Mouse (Mus musculus): ENCODE measurements around the gene Ablim1. TPM values are rescaled to one million over a fixed set of nuclear protein-coding genes. Genes with fewer than 3 reads are reported as not detected.

Ablim1 gene
- total and polyA plus RNA-seq, 2 experiments from 2014 or later: 50.7 to 81.2 TPM

DNA sequence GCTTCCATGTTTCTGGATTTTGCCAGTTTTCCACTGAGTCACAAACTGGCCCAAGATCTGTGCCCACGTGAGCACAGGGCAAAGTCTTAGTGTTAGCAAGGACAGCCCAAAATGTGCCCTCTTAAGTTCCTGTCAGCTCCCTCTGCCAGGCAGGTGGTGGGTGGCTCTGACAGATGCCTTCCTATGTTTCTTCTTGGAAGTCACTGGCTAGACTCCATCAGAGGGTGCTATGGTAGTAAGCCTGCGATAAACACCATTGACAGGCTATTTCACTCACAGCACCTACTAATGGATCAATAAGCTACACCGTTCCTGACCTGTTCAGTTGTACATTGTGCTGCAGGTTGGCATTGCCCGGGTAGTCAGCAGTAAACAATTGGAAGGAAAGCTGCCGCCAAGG lies 147.0 kb downstream of the Ablim1 start:
- Histone ChIP-seq H3K4me1 (ENCODE audit: insufficient read depth, low read length) (no peaks in the 10 kb centered on the region), H3K27ac (ENCODE audit: low read depth, low read length) (no peak overlapping the region), H3K9me3 (ENCODE audit: low read length) (no peaks in the 10 kb centered on the region), H3K4me3 (ENCODE audit: low read depth, low read length) (no peak overlapping the region), H3K27me3 (ENCODE audit: insufficient read depth, low read length) (no peaks in the 10 kb centered on the region), H3K9ac (replicated peaks; ENCODE audit: low read length, poor library complexity, severe bottlenecking) (no peak overlapping the region), H3K36me3 (ENCODE audit: insufficient read depth, low read length) (peaks cover 5% of the 10 kb centered on the region), H3K4me2 (ENCODE audit: low read depth, low read length, poor library complexity, severe bottlenecking) (no peak overlapping the region)
- ATAC-seq (ENCODE audit: low FRiP score) (no peak), DNase-seq (ENCODE audit: low spot score) (no peak)
- 88% methylated on average over 5 of the region's 5 CpGs for WGBS
- TF ChIP-seq CTCF (IDR thresholded peaks at IDR 0.05): no peak

DNA sequence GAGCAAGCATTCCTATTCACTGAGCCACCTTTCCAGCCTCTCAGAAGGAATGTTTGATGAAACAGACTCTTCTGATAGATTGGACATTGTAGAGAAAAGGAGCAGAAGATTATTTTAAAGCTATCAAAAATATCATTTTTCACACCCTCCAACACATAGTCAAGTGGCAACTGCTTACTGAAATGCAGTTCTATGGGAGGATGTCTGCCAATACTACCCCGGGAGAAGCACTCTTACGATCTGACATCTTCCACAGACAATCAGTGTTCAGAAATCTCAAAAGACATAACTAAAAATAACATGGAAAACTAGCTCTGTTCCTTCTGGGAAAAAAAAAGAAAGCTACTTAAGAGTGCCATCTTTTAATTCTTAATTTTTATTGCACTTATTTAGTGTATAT lies 149.8 kb downstream of the Ablim1 start:
- WGBS: 63% methylated on average over 2 of the region's 2 CpGs
- Histone ChIP-seq H3K9ac (replicated peaks; ENCODE audit: low read length, poor library complexity, severe bottlenecking) (no peak overlapping the region), H3K27ac (ENCODE audit: low read depth, low read length) (no peak overlapping the region), H3K4me3 (ENCODE audit: low read depth, low read length) (no peak overlapping the region), H3K4me2 (ENCODE audit: low read depth, low read length, poor library complexity, severe bottlenecking) (no peak overlapping the region), H3K36me3 (ENCODE audit: insufficient read depth, low read length) (no peaks in the 10 kb centered on the region; the same call in 1 of the 2 replicates), H3K4me1 (ENCODE audit: insufficient read depth, low read length) (no peaks in the 10 kb centered on the region), H3K27me3 (ENCODE audit: insufficient read depth, low read length) (no peaks in the 10 kb centered on the region), H3K9me3 (ENCODE audit: low read length) (no peaks in the 10 kb centered on the region)
- TF ChIP-seq CTCF (IDR thresholded peaks at IDR 0.05): no peak
- DNase-seq (ENCODE audit: low spot score): no peak
- no peak for ATAC-seq (ENCODE audit: low FRiP score)

DNA sequence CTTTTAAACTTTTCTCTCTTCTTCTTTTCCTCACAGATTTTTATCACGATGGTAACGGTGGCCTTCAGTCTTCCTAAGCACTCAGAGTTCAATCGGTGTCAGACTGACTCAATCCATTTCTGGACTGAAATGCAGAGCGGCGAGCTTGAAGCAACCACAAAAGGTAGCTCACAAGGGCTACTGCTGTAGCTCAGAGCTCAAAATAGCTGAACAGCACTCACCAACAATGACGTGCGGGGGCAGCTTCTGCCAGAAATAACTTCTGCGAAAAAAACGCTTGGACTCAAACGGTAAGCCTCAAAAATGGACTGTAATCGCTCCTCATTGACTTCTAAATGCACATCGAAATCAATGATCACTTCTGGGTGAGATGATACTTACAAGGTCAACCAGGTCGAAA lies 151.4 kb downstream of the Ablim1 start:
- no peaks in the 10 kb centered on the region; the same call in 1 of the 2 replicates for H3K36me3 ChIP-seq (ENCODE audit: insufficient read depth, low read length)
- no peak overlapping the region for H3K9ac ChIP-seq (replicated peaks; ENCODE audit: low read length, poor library complexity, severe bottlenecking)
- H3K4me2 ChIP-seq (ENCODE audit: low read depth, low read length, poor library complexity, severe bottlenecking): no peak overlapping the region
- no peaks in the 10 kb centered on the region for H3K27me3 ChIP-seq (ENCODE audit: insufficient read depth, low read length)
- DNase-seq (ENCODE audit: low spot score) (no peak), ATAC-seq (ENCODE audit: low FRiP score) (no peak)
- H3K27ac ChIP-seq (ENCODE audit: low read depth, low read length): no peak overlapping the region
- TF ChIP-seq CTCF (IDR thresholded peaks at IDR 0.05): no peak
- WGBS: 75% methylated on average over 13 of the region's 13 CpGs
- no peaks in the 10 kb centered on the region for H3K4me1 ChIP-seq (ENCODE audit: insufficient read depth, low read length)
- no peak overlapping the region for H3K4me3 ChIP-seq (ENCODE audit: low read depth, low read length)
- H3K9me3 ChIP-seq (ENCODE audit: low read length): no peaks in the 10 kb centered on the region

DNA sequence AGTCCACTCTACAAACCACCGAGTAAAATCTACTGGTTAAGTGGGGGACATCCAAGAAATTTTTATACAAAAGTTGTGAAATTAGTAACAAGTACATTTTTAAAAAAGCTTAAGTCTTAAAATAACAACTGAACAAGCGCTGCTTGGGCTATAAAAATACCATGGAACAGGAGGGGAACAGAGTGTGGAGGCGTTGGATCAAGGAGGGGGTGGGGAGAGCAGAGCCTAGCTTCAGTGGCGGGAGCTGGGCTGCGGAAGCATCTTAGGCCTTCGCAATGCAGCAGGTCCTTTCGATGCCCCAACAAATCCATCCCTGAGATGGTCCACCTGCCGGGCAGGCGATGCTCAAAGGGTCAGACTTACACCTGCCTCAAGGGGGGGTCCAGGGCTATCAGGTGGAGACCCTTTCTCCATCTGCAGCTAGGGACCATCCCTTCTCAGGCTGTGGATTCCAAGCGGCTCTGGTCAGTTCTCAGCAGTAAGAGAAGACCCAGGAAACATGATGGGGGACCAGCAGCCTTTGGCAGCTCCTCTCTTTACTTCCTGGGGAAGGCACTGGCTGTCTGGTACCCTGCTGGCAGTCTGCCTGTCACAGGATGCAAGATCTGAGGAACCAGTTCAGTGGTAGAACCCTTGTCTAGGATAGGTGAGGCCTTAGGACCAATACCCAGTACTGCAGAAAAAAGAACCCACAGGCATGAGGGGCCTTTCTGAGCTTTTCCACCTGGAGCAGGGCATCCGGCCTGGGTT lies 152.6 kb downstream of the Ablim1 start:
- no peaks in the 10 kb centered on the region for H3K4me1 ChIP-seq (ENCODE audit: insufficient read depth, low read length)
- TF ChIP-seq CTCF (IDR thresholded peaks at IDR 0.05): no peak
- no peak overlapping the region for H3K4me2 ChIP-seq (ENCODE audit: low read depth, low read length, poor library complexity, severe bottlenecking)
- ATAC-seq (ENCODE audit: low FRiP score): no peak
- H3K9ac ChIP-seq (replicated peaks; ENCODE audit: low read length, poor library complexity, severe bottlenecking): no peak overlapping the region
- no peaks in the 10 kb centered on the region for H3K27me3 ChIP-seq (ENCODE audit: insufficient read depth, low read length)
- no peak overlapping the region for H3K27ac ChIP-seq (ENCODE audit: low read depth, low read length)
- H3K36me3 ChIP-seq (ENCODE audit: insufficient read depth, low read length): no peaks in the 10 kb centered on the region; the same call in 1 of the 2 replicates
- WGBS: 75% methylated on average over 11 of the region's 11 CpGs
- no peaks in the 10 kb centered on the region for H3K9me3 ChIP-seq (ENCODE audit: low read length)
- H3K4me3 ChIP-seq (ENCODE audit: low read depth, low read length): no peak overlapping the region
- DNase-seq (ENCODE audit: low spot score): no peak

DNA sequence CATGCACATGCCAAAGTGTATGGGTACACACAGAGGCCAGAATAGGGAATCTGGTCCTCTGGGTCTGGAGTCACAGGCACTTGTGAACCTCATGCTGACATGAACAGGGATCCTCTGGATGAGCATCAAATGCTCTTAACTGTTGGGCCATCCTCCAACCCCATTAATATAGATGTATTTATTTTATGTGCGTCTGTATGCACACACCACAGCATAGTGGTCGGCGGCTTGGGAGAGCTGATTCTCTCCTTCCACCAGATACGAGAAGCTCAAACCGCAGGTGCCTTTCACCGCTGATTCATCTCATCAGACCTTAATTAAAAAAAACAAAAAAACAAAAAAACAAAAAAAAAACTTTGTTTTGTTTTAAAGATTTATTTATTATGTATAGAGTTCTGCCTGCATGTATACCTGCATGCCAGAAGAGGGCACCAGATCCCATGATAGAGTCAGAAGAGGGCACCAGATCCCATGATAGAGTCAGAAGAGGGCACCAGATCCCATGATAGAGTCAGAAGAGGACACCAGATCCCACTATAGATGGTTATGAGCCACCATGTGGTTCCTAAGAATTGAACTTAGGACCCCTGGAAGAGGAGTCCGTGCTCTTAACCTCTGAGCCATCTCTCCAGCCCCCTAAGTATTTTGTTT lies 153.6 kb downstream of the Ablim1 start:
- WGBS: 68% methylated on average over 7 of the region's 7 CpGs
- ATAC-seq (ENCODE audit: low FRiP score): no peak

DNA sequence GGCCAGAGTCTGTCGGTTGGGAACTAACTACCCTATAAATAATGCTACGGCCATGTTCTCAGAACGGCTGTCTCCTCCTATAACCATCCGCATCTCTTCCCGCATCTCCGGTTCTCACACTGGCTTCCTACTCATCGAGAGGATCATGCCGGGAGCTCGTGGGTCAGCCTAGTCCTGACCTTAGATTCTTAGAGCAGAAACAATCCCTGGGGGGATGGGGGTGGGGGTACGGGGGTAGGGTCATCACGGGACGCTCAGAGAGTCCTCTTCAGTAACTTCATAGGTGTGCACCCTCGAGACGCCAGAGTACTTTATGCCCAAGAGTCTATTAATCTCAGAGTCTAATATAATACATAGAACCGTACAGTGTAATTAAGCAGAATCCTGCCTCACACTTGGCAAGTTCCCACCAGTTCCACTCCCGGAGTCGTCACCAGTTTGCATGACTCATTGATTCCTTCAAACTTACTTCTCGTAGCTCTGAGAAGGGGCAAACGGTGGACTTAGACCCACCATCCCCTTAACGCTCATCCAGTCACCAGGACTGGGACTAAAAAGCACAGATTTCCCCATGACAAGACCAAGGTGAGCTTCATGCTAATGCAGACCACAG lies 156.9 kb downstream of the Ablim1 start:
- Histone ChIP-seq H3K36me3 (ENCODE audit: insufficient read depth, low read length) (peaks cover 6% of the 10 kb centered on the region; the same call in 1 of the 2 replicates), H3K4me3 (ENCODE audit: low read depth, low read length) (no peak overlapping the region), H3K4me2 (ENCODE audit: low read depth, low read length, poor library complexity, severe bottlenecking) (no peak overlapping the region), H3K27me3 (ENCODE audit: insufficient read depth, low read length) (no peaks in the 10 kb centered on the region), H3K4me1 (ENCODE audit: insufficient read depth, low read length) (no peaks in the 10 kb centered on the region), H3K9me3 (ENCODE audit: low read length) (no peaks in the 10 kb centered on the region), H3K9ac (replicated peaks; ENCODE audit: low read length, poor library complexity, severe bottlenecking) (no peak overlapping the region), H3K27ac (ENCODE audit: low read depth, low read length) (no peak overlapping the region)
- 79% methylated on average over 20 of the region's 20 CpGs for WGBS
- TF ChIP-seq CTCF (IDR thresholded peaks at IDR 0.05): no peak
- no peak for ATAC-seq (ENCODE audit: low FRiP score)
- DNase-seq (ENCODE audit: low spot score): no peak

More for the DNA sequence above, 153.6 kb downstream of the Ablim1 start:
- H3K4me3 ChIP-seq (ENCODE audit: low read depth, low read length): no peak overlapping the region
- no peaks in the 10 kb centered on the region for H3K27me3 ChIP-seq (ENCODE audit: insufficient read depth, low read length)
- H3K36me3 ChIP-seq (ENCODE audit: insufficient read depth, low read length): no peaks in the 10 kb centered on the region; the same call in 1 of the 2 replicates
- DNase-seq (ENCODE audit: low spot score): peak; percentile 28
- no peaks in the 10 kb centered on the region for H3K9me3 ChIP-seq (ENCODE audit: low read length)
- H3K9ac ChIP-seq (replicated peaks; ENCODE audit: low read length, poor library complexity, severe bottlenecking): no peak overlapping the region
- no peaks in the 10 kb centered on the region for H3K4me1 ChIP-seq (ENCODE audit: insufficient read depth, low read length)
- H3K4me2 ChIP-seq (ENCODE audit: low read depth, low read length, poor library complexity, severe bottlenecking): no peak overlapping the region
- peak; percentile 88 for TF ChIP-seq CTCF (IDR thresholded peaks at IDR 0.05)
- H3K27ac ChIP-seq (ENCODE audit: low read depth, low read length): no peak overlapping the region
